Mouse (Mus musculus) MN1 (cell line): ENCODE measurements at regions not wholly inside any gene's neighbourhood (a gene's known extent, or its start where the extent isn't known, plus 50 kb on each side); places are given as distances from the start of the nearest gene placed in this dataset.

Experiments
- DNase-seq: peaks from one replicate; pipeline ENCODE4 v3.0.0-alpha.2; 2016; ENCODE audit warnings: low spot score

DNA sequence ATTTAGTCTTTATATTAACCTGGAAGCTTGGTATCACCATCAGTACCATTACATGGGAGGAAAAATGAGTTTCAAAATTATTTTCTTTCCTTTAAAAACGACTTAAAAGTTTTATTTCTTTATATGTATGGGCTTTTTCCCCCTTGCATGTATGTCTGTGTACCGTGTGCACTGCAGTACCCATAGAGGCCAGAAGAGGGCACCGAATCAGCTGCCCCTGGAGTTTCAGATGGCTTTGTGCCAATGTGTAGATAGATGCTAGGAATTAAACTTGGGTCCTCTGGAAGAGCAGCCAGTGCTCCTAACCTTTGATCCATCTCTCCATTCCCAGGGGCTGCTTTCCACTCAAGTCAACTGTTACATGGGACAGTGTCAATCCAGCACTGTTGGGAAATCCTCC lies 79.9 kb upstream of the Zfp64 start:
- no peak for DNase-seq

DNA sequence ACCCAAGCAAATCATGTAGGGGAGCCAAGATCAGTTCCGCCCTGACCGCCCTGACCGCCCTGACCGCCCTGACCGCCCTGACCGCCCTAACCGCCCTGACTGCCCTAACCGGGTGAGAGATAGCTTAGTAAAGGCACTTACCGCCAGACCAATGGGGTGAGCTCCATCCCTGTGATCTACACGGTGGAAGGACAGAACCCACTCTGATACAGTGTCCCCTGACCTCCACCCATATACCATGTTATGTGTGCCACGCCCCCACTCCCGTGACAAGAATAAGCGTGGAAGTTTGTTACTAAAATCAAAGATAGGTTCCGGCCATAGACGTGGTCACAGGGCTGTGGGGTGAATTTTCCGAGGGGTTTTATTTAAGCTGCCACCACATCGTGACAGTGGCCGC lies 78.6 kb upstream of the Zfp64 start:
- no peak for DNase-seq

DNA sequence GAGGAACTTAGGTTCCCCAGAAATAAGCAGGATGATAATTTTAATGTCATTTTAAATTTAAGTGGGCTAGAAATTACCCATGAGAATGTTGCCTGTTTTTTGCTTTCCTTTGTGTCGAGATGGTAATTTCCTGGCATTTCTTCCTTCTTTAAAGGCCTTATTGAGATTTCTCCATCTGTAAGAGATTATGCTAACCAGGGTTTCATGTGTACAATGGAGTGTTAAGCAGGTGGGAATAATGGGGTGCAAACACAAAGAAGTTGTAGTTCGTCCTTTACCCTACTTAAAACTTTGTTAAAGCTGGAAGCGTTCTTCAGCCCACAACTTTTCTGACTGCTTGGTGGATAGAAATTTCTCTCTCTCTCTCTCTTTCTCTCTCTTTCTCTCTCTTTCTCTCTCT lies 77.8 kb upstream of the Zfp64 start:
- no peak for DNase-seq

DNA sequence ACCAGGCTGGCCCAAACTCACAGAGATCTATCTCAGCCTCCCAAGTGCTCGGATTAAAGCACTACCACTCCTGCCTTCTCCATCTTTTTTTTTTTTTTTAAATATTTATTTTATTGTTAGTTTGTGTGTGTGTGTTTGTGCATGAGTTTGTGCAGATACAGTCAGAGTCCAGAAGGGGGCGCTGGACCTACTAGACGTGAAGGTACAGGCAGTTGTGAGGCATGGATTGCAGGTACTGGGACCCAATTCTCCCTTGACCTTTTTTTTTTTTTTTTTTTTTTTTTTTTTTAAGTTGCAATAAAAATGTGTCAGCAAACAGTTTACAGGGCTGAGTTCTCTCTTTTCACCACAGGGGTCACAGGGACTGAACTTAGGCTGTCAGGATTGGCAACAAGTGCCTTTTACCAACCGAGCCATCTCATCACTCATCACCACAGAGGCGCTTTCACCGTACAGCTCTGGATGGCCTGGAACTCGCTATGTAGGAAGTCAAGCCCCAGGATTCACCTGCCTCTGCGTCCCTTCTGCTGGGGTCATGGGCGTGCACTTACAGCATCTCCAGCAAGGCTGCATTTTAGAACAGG lies 73.2 kb upstream of the Zfp64 start:
- DNase-seq: no peak

DNA sequence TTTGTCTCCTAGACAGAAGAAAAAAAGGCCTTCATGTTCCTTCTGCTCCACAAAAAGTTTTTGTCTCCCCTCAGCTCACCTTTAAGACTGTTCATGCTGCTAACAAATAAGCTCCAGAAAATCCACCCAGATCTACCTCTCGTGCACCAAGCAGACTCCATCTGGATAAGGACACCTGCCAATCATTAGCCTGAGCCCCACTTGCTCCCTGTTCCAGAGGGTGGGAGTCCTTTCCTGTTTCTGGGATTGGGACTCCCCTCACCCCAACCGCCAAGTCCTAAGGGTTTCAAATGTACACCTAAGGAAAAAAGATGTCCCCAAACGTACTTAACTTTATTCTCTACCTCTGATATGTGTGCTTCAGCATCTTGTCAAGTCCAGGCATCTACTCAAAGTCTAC lies 63.6 kb upstream of the Zfp64 start:
- no peak for DNase-seq

DNA sequence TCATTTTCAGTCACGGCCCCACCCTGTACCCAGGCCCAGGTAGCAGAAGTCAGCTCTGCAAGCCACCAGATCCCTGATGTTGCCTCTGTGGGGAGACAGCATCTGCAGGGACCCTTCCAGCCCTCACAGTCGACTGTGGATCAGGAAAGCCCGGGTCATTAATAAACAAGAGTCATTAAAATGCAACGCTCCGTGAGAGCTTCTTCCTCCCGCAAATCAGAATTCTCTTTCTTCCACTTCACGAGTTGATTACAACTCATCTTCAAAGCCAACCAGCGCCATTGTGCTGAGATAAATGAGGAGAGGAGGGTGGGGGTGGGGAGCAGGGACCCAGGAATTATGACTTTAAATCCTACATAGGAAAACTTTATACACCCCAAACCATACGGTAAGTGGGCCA lies 54.9 kb upstream of the Zfp64 start:
- no peak for DNase-seq

DNA sequence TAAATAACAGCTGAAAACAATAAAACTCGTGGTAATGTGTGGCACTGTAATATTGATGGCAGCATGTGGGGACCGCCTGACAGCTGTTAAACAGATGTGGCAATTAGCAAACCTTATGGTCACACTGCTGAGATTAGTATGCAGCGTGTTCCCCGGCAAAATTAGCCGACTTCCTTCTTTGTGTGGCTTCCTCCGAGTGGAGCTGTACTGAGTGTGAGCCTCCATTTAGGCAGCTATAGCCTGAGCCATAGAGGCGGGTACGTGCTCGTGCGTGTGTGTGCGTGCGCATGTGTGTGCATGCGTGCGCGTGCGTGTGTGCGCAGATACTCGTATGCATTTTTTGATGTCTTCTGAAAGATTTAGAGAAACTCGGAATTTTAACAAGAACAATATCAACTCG lies 53.4 kb upstream of the Zfp64 start:
- DNase-seq: no peak

DNA sequence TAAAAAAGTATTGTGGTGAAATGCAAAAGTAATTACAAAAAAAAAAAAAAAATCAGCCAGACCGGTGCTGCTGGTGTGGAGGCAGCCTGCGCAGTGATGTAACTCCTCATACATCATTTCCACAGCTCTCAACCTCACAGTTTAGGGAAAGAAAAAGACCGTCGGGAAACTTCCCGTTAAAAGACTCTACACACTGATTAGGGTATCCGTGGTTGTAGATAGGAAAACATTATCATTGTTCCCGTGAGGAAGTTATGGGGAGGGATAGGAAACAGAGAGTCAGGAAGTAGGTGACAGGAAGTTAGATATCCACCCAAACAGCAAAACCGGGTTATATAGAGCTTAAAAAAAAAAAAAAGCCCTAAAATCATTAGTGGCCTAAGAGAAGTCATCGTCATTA lies 52.9 kb upstream of the Zfp64 start:
- DNase-seq: no peak

DNA sequence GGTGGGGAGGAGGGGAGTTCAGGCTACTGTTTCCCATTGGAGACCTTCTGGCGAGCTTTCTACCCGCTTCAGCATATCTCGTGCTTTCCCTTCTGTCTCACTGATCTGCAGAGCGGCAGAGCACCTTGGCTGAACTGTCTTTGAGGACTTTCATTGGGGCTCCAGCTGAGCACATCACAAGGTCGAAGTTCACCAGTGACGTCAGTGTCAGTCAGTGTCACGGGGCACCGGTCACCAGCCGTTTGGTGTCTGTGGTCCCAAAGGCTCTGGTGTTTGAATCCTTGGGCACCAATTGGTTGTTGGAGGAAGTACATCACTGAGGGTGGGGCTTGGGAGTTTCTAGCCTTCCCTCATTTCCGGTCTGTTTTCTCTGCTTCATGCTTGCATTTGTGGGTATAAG lies 51.2 kb upstream of the Zfp64 start:
- no peak for DNase-seq

DNA sequence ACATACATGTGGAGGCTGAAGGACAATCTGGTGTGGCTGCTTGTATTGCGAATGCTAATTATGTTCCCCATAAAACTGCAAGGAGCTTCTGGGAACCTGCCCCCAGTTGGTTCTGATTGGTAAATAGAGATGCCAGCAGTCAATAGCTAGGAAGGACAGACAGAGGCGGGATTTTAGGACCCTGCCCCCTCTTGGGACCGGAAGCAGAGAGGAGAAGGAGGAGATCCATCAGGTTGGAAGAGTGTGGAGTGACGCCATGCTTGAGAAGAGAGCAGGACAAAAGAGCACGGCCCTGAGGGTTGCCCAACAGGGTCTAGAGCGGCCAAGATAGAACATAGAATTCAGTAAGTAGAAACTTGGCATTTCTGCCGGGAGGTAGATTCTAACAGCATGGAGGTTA lies 50.4 kb upstream of the Zfp64 start:
- no peak for DNase-seq
